In the genomic region with DNA sequence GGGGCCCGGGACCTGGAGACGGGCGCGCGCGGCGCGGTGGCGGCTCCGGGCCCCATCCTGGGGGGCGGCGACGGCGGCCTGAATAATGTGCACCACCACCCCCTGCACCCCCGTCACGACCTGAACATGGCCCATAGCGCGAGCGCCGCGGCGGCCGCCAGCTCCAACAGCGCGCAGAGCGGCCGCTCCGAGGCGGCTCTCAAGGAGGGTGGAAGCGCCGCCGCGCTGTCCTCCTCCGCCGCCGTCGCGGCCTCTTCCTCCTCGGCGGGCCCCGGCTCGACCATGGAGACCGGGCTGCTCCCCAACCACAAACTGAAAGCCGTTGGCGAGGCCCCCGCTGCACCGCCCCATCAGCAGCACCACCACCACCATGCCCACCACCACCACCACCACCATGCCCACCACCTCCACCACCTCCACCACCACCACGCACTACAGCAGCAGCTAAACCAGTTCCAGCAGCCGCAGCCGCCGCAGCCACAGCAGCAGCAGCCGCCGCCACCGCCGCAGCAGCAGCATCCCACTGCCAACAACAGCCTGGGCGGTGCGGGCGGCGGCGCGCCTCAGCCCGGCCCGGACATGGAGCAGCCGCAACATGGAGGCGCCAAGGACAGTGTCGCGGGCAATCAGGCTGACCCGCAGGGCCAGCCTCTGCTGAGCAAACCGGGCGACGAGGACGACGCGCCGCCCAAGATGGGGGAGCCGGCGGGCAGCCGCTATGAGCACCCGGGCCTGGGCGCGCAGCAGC, we compare ENCODE assay signal across 8 mouse cellular contexts. TPM values are rescaled to one million over a fixed set of nuclear protein-coding genes. Genes with fewer than 3 reads are reported as not detected.
DNase-seq lines count a peak whose midpoint lies in the region; ATAC-seq lines count a peak whose summit lies in the region.

No protein-coding gene starts in this region.

- H3K79me2 ChIP-seq in macrophage (ENCODE audit: inconsistent target), result peaks cover 34% of the 10 kb centered on the region

- ATAC-seq in hindbrain, embryonic 12.5 days (ENCODE audit: low FRiP score), result peak; percentile 49

- H3K4me1 ChIP-seq in hindbrain, embryonic 12.5 days, result peaks cover 35% of the 10 kb centered on the region

- H3K27me3 ChIP-seq in hindbrain, embryonic 12.5 days, result no peaks in the 10 kb centered on the region

- H3K9me3 ChIP-seq in hindbrain, embryonic 12.5 days (replicated peaks), result no peaks in the 10 kb centered on the region

- under 1% methylated on average over 67 of the region's 81 CpGs for WGBS in hindbrain, embryonic 12.5 days
- under 1% methylated on average over 58 of the region's 81 CpGs for WGBS in macrophage (ENCODE audit: missing documents)

- no peaks in the 10 kb centered on the region for H3K36me3 ChIP-seq in hindbrain, embryonic 12.5 days
- no peaks in the 10 kb centered on the region for H3K36me3 ChIP-seq in macrophage (ENCODE audit: inconsistent target)

- H3K4me2 ChIP-seq in hindbrain, embryonic 12.5 days (replicated peaks), result peak overlapping the region; percentile 66

- DNase-seq in R1 (ENCODE audit: low read depth, low spot score), result peak; percentile 60
- DNase-seq in cerebellum, adult 9-11 months, result peak; percentile 76
- DNase-seq in frontal cortex, postnatal 10 days (ENCODE audit: low spot score in 2 of 2), result peak; percentile 54 to 67
- DNase-seq in left cerebral cortex, adult 8-10 months (ENCODE audit: low spot score in 2 of 2), result peak; percentile 45 to 58
- peak; percentile 78 to 81 for DNase-seq in right cerebral cortex, postnatal 10 days (ENCODE audit: low spot score in 2 of 2)
- peak; percentile 67 to 74 for DNase-seq in urinary bladder, postnatal 4 days (ENCODE audit: low spot score in 2 of 2)

- H3K9ac ChIP-seq in hindbrain, embryonic 12.5 days, result peak overlapping the region; percentile 100

- H3K4me3 ChIP-seq in hindbrain, embryonic 12.5 days, result peak overlapping the region; percentile 100
- H3K4me3 ChIP-seq in macrophage (ENCODE audit: inconsistent target), result peak overlapping the region; percentile 2; the same call in 1 of the 2 replicates

- peak overlapping the region; percentile 100 for H3K27ac ChIP-seq in hindbrain, embryonic 12.5 days
- H3K27ac ChIP-seq in macrophage, result no peak overlapping the region

RNA-seq across cellular contexts. Expression of a gene that starts 0.9 kb away (rescaled TPM):
- 22.3 and 22.6 TPM in 2 replicates for polyA plus RNA-seq in hindbrain, embryonic 12.5 days (2016; fragmentation: Nextera tagmentation; extraction: Ambion mirVana)
- 10 to 100 TPM; 70.1 to 83.9 (median 72.5) TPM for total RNA-seq in left cerebral cortex, adult 8-10 months (2022)
- total RNA-seq in macrophage (2018; cell fraction: chromatin; rRNA removed), result 100 to 1,000 TPM in 6 of 26 experiments, 10 to 100 TPM in 20; 42.1 to 119 (median 94.4) TPM
- total RNA-seq in macrophage (2018; cell fraction: cytosol; rRNA removed), result 10 to 100 TPM; 25.7 to 42.5 (median 34.5) TPM
- 10 to 100 TPM; 32.0 to 99.6 (median 62.3) TPM for total RNA-seq in macrophage (2018; cell fraction: nucleus; rRNA removed)
- 17.4 to 20.1 TPM (median 19.8 TPM) in 3 replicates for polyA plus RNA-seq in macrophage (2018)
